Mouse (Mus musculus) MEL (cell line): ENCODE measurements around the gene Dph1.

Experiments
- CTCF ChIP-seq, 3 experiments: IDR thresholded peaks in 2 of 3; conservative IDR thresholded peaks in 1 of 3; 2 replicates each; pipeline ENCODE4 v1.5.1; 2011 to 2012; ENCODE audit warnings: low read length in 3 of 3, low read depth in 2 of 3, mild to moderate bottlenecking in 2 of 3, improper control_type of control experiment in 1 of 3, inconsistent platforms in 1 of 3, mixed read lengths in 1 of 3, moderate library complexity in 1 of 3; ENCODE audit not compliant: control insufficient read depth in 1 of 3, insufficient read depth in 1 of 3, poor library complexity in 1 of 3, severe bottlenecking in 1 of 3
- ELF1 ChIP-seq: IDR thresholded peaks from 2 replicates; pipeline ENCODE4 v1.6.1; 2014; ENCODE audit warnings: low read depth, mild to moderate bottlenecking, inconsistent platforms, low read length, improper control_type of control experiment, moderate library complexity
- EP300 ChIP-seq, 2 experiments: IDR thresholded peaks; 2 replicates each; pipeline ENCODE4 v1.6.1; 2011; ENCODE audit warnings: improper control_type of control experiment in 2 of 2, low read length in 2 of 2, low read depth in 1 of 2, mild to moderate bottlenecking in 1 of 2
- GABPA ChIP-seq: IDR thresholded peaks from 2 replicates; pipeline ENCODE4 v1.6.1; 2012; ENCODE audit warnings: low read depth, mild to moderate bottlenecking, inconsistent platforms, low read length, improper control_type of control experiment, moderate library complexity

DNA sequence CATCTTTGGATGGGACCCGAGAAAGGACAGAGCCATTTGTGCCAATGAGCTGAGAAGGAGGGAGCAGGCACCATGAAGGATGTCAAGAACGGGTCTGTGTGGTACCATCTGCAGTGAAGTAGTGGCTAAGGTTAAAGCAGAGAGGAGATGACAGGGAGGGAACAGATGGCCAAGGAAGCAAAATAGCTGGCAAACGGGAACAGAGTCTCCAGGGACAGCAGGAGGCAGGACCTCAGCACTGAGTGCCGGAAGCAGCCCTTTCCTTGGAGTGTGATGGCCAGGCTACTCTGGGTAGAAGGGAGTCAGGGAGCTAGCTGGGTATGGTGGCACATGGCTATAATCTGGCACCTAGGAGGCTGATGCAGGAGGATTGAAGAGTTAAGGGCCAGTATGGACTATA lies 7.8 kb upstream of the Dph1 start:
- TF ChIP-seq CTCF (IDR thresholded peaks at IDR 0.05 in 2 of 3, conservative IDR thresholded peaks at IDR 0.05 in 1 of 3; ENCODE audit: control insufficient read depth in 1 of 3, insufficient read depth in 1 of 3, low read depth in 2 of 3, low read length in 3 of 3, poor library complexity in 1 of 3, severe bottlenecking in 1 of 3) = no peak
- no peak for TF ChIP-seq GABPA
- TF ChIP-seq EP300 (IDR thresholded peaks at IDR 0.05; ENCODE audit: low read depth in 1 of 2, low read length in 2 of 2) = no peak
- TF ChIP-seq ELF1 = no peak
